Mouse (Mus musculus) kidney, adult 2 months (tissue): Measurements from ENCODE around the gene Cdrt4. TPM values are rescaled to one million over a fixed set of nuclear protein-coding genes. Genes with fewer than 3 reads are reported as not detected.

ENCODE experiments used
- DNase-seq: peaks from one replicate; pipeline ENCODE4 v3.0.0; 2021
- H3K27ac ChIP-seq: fragments of 200-500 bp; 2 replicates; pipeline ENCODE4 v1.5.1; 2012; ENCODE audit warnings: low read depth, low read length, control low read depth, inconsistent platforms; ENCODE audit not compliant: insufficient read depth
- H3K27me3 ChIP-seq: fragments of 200-500 bp; replicated peaks from 2 replicates; pipeline ENCODE4 v1.6.1; 2012; ENCODE audit warnings: mild to moderate bottlenecking, moderate library complexity, low read length, inconsistent platforms; ENCODE audit not compliant: control insufficient read depth, insufficient read depth
- H3K36me3 ChIP-seq: fragments of 200-500 bp; 2 replicates; pipeline ENCODE4 v1.6.1; 2012; ENCODE audit warnings: mild to moderate bottlenecking, moderate library complexity, low read length, inconsistent platforms; ENCODE audit not compliant: control insufficient read depth, insufficient read depth
- H3K4me1 ChIP-seq: fragments of 200-500 bp; 2 replicates; pipeline ENCODE4 v1.6.1; 2011; ENCODE audit warnings: low read length; ENCODE audit not compliant: control insufficient read depth, insufficient read depth
- H3K4me3 ChIP-seq: fragments of 200-500 bp; 2 replicates; pipeline ENCODE4 v1.5.1; 2011; ENCODE audit warnings: mild to moderate bottlenecking, low read depth, low read length, control low read depth; ENCODE audit not compliant: insufficient read depth
- CTCF ChIP-seq: fragments of 200-500 bp; conservative IDR thresholded peaks from 2 replicates; pipeline ENCODE4 v1.5.1; 2011; ENCODE audit warnings: low read depth, mild to moderate bottlenecking, control low read depth, low read length, moderate library complexity, mixed read lengths; ENCODE audit not compliant: insufficient read depth, insufficient read length
- POLR2A ChIP-seq: fragments of 200-500 bp; IDR thresholded peaks from one replicate; pipeline ENCODE4 v1.6.1; 2011; ENCODE audit warnings: low read depth, low read length, control low read depth
- WGBS: fragments of 180-500 bp; shearing (Covaris S2); methylation state at CpG from one replicate; pipeline ENCODE4 v1.1.7; 2018; 5-methylcytosine and 5-hydroxymethylcytosine counted together
- polyA plus RNA-seq: library from polyadenylated mRNA; depleted of rRNA; stranded (reverse); fragments of >200 nt; gene quantifications from 2 replicates; pipeline ENCODE4 v1.2.3, GENCODE M21; 2012; rRNA removed

Gene Cdrt4
- 0.14 TPM in 1 of 2 replicates, not detected in the other for polyA plus RNA-seq

DNA sequence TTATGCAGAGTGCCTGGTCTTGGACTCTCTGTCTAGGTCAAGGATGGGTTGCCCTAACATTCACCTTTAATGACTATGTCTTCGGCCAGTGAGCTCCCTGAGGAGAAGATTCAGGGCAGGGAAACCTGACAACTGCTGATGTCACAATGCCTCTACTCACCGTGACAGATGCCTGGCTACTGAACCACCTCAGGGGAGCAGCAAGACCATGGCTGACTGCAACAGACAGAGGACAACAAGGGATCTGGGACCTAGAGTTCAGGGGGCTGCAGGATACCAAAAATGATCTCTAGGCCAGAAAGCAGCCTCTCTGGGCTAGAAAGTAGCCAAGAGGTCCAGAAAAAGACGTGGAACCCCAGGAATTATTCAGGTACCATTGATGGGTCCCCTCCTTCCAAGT, at the start of gene Cdrt4:
Cdrt4 (plus strand) TSS at position 182 of the 400 bp plus-strand sequence.
- TF ChIP-seq CTCF (no peak), POLR2A (no peak)
- Histone ChIP-seq H3K27me3 (no peaks in the 10 kb centered on the region), H3K4me3 (no peak within 1 kb of the TSS), H3K27ac (no peak within 1 kb of the TSS), H3K36me3 (no peaks in the 10 kb centered on the region), H3K4me1 (no peaks in the 10 kb centered on the region)
- WGBS: 90% methylated on average over 3 of the region's 3 CpGs
- no peak for DNase-seq

DNA sequence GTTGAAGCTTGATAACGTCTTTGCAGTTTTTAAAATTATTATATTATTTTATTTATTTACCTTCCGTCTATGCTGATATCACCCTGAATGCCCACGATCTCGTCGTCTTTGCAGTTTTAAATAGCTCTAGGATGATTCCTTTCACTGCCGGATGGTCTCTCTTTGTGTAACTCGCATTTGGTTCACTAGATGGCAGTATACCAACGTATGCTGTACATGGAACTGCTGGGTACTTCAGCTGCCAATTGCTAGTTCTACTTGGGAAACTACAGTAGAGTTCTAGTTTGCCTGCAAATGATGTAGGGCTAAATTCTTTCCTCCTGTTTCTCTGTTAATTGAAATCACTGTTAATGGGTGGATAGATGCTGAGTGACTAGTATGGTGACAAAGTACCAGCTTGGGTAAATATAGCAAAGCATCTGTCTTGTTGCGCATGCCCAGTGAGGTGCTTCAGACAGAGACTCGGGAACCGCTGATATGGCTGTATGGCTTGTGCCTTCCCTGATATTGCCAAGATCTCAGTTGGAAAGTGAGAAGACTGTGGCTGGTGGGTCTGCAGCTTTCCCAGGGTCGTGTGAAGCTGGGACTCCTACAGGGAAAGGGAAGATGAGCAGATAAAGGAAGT, 49.2 kb upstream of the Cdrt4 start:
- TF ChIP-seq CTCF (peak; percentile 32; the same call in 1 of the 2 replicates), POLR2A (no peak)
- Histone ChIP-seq H3K27ac (no peak overlapping the region), H3K4me1 (no peaks in the 10 kb centered on the region), H3K4me3 (no peak overlapping the region), H3K27me3 (no peaks in the 10 kb centered on the region), H3K36me3 (no peaks in the 10 kb centered on the region)
- peak; percentile 82 for DNase-seq
- 30% methylated on average over 12 of the region's 12 CpGs for WGBS

DNA sequence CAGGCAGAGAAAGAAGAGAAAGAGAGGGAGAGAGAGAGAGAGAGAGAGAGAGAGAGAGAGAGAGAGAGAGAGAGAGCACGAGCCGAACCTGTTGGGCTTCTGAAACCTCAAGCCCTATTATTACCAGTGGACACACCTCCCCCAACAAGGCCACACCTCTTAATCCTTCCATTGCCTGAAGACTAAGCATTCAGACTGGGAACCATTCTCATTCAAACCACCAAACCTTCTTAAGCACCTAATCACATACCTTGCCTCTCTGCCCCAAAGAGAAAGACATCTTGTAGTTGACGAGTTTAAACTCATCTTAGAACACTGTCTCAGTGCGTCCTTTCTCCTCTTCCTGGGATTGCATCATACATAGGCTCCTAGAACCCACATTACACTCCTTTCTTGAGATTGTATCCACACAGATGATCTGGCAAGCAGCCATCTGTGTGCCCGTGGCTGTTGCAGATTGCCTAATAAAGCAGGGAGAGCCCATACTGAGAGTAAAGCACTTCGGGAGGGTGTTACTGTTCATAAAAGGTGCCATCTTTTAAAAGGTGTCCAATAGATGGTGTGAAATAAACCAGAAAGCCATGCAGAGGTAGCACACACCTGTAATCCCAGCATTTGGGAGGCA, 47.0 kb upstream of the Cdrt4 start:
- H3K27me3 ChIP-seq: no peaks in the 10 kb centered on the region
- WGBS: 87% methylated on average over 6 of the region's 6 CpGs
- H3K4me1 ChIP-seq: no peaks in the 10 kb centered on the region
- no peak for DNase-seq
- H3K27ac ChIP-seq: no peak overlapping the region
- no peak overlapping the region for H3K4me3 ChIP-seq
- no peak for TF ChIP-seq POLR2A
- no peak for TF ChIP-seq CTCF
- no peaks in the 10 kb centered on the region for H3K36me3 ChIP-seq

DNA sequence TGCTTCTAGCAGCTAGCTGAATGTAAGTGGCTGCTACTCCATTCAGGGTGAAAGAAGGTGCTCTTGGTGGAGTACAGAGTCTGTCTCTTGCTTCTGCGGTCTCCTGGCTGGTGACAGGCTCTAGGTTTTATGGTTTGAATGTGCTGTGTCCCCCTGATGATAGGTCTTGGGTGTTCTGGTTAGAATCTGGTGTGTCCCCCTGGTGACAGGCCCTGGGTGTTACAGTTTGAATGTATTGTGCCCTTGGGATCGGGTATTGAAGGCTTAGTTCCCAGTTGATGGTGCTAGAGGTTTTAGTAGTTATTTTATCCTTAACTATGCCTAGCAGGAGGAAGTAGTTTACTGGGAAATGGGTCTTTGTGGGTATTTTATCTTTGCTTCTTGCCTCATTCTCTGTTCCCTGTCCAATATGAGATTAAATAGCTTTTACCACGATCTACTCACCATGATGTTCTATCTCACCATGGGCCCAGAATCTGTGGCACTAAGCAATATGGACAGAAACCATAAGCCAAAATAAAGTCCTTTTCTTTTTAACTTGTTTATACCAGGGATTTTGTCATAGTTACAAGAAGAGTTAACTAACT, 41.2 kb upstream of the Cdrt4 start:
- no peak overlapping the region for H3K4me3 ChIP-seq
- H3K36me3 ChIP-seq: no peaks in the 10 kb centered on the region
- H3K27me3 ChIP-seq: no peaks in the 10 kb centered on the region
- 81% methylated on average over 3 of the region's 3 CpGs for WGBS
- no peak overlapping the region for H3K27ac ChIP-seq
- no peak for DNase-seq
- H3K4me1 ChIP-seq: no peaks in the 10 kb centered on the region
- TF ChIP-seq POLR2A (no peak), CTCF (0 out of 2 replicates have a peak, but pooled peaks have one; percentile 17)

DNA sequence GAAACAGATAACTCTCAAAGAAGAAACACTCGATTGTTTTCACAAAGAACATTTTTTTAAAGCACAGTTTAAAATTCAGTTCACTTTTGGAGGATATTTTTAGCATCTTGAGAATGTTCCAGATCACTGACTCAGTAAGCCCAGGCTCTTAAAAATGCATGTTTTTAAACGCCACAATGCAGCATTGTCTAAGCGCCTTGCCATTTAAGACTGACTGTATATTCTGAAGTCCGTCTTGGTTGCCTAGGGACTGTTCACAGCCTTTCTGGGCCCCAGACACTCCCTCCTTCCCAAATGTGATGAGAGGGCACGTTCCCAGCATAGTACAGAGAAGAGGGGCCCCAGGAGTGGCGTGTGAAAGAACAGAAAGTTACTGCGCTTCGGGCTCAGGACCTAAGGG, 39.6 kb upstream of the Cdrt4 start:
- Histone ChIP-seq H3K27me3 (no peaks in the 10 kb centered on the region), H3K4me1 (no peaks in the 10 kb centered on the region), H3K36me3 (no peaks in the 10 kb centered on the region), H3K4me3 (no peak overlapping the region), H3K27ac (no peak overlapping the region)
- no peak for DNase-seq
- no peak for TF ChIP-seq CTCF
- no peak for TF ChIP-seq POLR2A
- 45% methylated on average over 8 of the region's 8 CpGs for WGBS

DNA sequence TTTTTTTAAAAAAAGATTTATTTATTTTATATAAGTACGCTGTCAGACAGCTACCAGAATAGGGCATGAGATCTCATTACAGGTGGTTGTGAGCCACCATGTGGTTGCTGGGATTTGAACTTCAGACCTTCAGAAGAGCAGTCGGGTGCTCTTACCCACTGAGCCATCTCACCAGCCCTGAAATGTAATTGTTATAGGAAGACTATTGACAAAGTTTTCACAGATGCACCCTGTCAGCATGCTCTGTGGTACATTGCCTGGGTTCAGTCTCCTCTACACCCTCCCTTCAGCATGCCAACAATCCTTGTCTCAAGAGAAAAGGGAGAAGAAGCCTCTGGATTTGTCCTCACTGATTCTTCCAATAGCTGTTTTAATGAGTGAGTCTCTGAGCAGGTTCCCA, 37.9 kb upstream of the Cdrt4 start:
- no peaks in the 10 kb centered on the region for H3K4me1 ChIP-seq
- H3K27me3 ChIP-seq: no peaks in the 10 kb centered on the region
- 99% methylated on average over 2 of the region's 2 CpGs for WGBS
- H3K27ac ChIP-seq: no peak overlapping the region
- no peaks in the 10 kb centered on the region for H3K36me3 ChIP-seq
- no peak for DNase-seq
- TF ChIP-seq CTCF (no peak), POLR2A (no peak)
- H3K4me3 ChIP-seq: no peak overlapping the region

DNA sequence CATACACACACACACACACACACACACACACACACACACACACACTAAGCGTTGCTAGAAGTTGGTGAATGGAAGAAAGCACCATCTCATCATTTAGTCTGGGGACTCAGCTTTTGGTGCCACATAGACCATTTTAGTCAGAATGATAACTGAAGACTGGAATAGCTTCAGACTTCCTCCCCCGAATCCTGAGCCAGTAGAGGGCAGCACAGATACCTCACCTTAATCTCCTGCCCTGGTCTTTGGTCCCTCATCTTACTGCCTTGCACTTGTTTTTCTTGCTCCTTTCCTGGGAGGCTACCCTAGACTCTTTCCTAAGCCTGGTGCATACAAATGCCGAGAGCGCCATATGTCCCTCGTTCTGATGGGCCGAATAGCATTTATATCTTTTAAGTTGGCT, 36.5 kb upstream of the Cdrt4 start:
- Histone ChIP-seq H3K27me3 (no peaks in the 10 kb centered on the region), H3K27ac (no peak overlapping the region), H3K36me3 (no peaks in the 10 kb centered on the region), H3K4me3 (no peak overlapping the region), H3K4me1 (no peaks in the 10 kb centered on the region)
- DNase-seq: peak; percentile 44
- TF ChIP-seq POLR2A (no peak), CTCF (peak; percentile 50)
- WGBS: 61% methylated on average over 6 of the region's 6 CpGs
